Mouse (Mus musculus): ENCODE measurements around the gene Pkd1l2.
A peak's percentile ranks its signal among the peaks of the same experiment; 100 is the strongest.

DNA sequence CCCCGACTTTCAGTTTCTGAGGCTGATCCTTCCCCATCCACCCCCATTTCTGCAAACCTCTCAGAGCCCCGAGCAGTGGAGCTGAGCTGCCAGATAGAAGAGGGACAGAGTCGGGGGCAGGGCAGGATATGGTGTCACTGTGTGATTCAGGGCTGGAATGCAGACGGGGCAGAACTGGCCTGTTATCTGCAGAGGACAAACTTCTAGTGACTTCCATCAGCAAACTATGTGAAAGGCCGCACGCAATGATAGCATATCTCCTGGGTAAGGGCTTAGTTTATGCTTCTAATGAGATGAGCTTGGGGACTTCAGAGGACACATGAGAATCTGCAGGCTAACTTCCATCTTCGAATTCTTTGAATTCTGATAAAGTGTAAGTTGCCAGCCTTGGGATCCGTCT lies 3.3 kb upstream of the Pkd1l2 start:
- TF ChIP-seq CTCF (IDR thresholded peaks at IDR 0.05; ENCODE audit: low read depth) (no peak), EP300 (IDR thresholded peaks at IDR 0.05; ENCODE audit: low read depth) (peak; percentile 95)
